Mouse (Mus musculus) right cerebral cortex, postnatal 10 days (tissue): ENCODE data around the gene Scn1b.

Source experiments
- DNase-seq, 2 experiments: peaks; one replicate each; pipeline ENCODE4 v3.0.0; 2021; ENCODE audit warnings: low spot score in 2 of 2

The Scn1b gene

GRCm38 (mm10) chr7:31116721-31117145 lies 10.1 kb downstream of the Scn1b start:
- no peak for DNase-seq

- peak; percentile 57 to 72 for DNase-seq
Measured at GRCm38 (mm10) chr7:31115587-31116043, 11.2 kb downstream of the Scn1b start.

GRCm38 (mm10) chr7:31115182-31115581 lies 11.6 kb downstream of the Scn1b start, which contains the start of gene Hpn:
Hpn (minus strand) TSS chr7:31115290.
- no peak for DNase-seq

DNA sequence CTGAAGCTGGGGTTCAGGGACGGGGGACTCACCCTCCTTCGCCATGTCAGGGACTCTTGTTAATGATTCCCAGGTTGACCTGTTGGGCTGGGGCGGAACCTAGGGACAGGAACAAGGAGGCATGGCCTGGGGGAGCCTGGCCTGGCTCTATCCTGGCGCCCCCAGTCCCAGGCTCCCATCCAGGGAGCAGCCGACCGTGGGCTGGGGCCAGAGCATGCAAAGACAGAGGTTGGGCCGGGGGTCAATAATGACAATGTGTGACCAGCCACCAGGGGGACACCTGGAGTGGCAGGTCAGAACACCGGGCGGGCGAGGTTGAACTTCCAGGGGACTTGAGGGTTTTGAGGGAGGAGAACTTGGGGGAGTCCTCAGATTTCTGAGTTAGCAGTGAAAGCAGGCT lies 12.2 kb downstream of the Scn1b start:
- DNase-seq: no peak

DNA sequence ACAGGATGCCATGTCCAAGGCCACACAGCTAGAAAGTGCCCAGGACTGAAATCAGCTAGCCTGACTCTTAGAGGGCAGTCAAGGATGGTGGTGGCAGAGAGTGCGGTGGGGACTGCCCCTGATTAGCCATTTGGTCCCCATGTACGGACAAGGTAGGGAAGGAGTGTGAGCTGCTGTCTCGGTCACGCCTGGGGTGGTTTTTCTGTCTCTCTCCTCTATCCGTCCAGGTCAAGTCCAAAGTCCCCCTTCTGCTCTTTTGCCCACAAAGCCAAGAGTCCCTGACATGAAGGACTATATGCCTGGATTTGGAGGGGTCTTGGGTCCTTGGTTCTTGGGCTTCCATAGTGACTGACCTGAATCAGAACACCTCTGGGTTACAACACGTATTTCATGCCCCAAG lies 13.0 kb downstream of the Scn1b start:
- DNase-seq: no peak

- DNase-seq: no peak
Measured at GRCm38 (mm10) chr7:31112036-31112435, 14.8 kb downstream of the Scn1b start.

- no peak for DNase-seq
Measured at GRCm38 (mm10) chr7:31110861-31111385, 15.9 kb downstream of the Scn1b start.

GRCm38 (mm10) chr7:31109796-31110195 lies 17.0 kb downstream of the Scn1b start:
- DNase-seq: no peak

GRCm38 (mm10) chr7:31109091-31109490 lies 17.7 kb downstream of the Scn1b start:
- DNase-seq: no peak

- DNase-seq: no peak
Measured at GRCm38 (mm10) chr7:31107781-31108180, 19.0 kb downstream of the Scn1b start.

DNA sequence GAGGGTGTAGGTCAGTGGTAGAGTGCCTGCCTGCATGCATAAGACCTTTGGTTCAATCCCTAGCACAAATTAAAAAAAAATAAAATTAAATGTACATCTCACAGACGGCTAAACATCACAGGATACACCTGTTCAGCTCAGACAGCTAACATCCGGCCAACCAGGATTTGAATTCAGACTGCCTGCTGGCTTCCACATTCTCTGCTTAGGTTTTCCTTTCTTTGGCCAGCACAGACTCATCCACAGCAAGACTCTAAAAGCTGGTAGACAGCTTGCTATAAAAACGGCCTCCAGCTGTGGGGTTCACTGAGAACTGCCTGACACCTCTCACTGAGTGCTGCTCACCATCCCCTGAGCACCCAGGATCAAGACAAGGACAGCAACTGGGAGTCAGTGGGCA lies 20.6 kb downstream of the Scn1b start:
- no peak for DNase-seq

DNA sequence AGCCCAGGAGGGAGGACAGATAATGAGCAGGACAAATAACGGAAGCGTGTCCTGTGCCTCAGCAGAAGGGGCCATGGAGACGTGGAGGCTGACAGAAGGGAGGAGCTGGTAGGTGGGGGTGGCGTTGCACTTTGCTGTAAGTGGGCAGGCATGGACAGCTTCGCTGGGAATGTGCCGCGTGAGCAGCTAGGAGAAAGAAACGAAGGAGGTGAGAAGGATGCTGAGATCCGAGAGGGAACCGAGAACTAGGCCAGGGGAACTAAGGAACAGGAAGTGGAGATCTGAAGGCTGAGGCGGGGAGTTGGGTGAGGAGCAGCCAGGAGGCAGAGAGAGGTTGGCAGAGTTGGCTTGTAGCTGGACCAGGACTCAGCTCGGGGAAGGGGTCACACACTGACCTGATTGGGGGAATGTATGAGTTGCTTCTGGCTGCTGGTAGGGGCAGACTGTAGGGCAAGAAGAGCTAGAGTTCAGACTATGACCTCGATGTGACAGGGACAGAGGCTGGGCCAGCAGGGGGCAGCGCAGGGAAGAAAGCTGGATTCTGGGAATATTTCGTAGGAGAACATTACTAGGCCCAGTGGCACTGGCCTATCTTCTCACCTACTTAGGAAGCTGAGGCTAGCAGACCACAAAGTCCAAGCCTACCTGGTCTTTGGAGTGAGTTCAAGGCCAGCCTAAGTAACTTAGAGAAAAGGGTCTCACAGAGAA lies 21.6 kb downstream of the Scn1b start:
- DNase-seq: no peak

DNA sequence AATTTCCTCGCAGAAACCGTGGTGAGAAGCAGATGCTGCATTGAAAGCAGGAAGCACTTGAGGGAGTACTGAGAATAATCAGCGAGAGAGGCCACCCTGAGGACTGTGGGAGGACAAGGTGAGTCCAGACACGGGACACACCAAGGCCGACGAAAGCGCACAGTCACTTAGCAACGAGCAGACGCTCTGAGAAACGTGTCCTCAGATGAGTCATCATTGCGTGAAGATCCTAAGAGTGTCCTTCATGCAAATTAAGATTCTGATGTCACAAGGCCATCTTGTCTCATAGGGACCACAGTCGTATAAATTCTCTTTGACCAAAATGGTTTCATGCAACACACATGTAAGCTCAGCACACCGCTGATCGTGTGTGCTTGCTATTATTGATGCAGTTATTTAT lies 26.0 kb downstream of the Scn1b start:
- no peak for DNase-seq

GRCm38 (mm10) chr7:31099612-31099982 lies 27.2 kb downstream of the Scn1b start:
- DNase-seq: no peak

DNA sequence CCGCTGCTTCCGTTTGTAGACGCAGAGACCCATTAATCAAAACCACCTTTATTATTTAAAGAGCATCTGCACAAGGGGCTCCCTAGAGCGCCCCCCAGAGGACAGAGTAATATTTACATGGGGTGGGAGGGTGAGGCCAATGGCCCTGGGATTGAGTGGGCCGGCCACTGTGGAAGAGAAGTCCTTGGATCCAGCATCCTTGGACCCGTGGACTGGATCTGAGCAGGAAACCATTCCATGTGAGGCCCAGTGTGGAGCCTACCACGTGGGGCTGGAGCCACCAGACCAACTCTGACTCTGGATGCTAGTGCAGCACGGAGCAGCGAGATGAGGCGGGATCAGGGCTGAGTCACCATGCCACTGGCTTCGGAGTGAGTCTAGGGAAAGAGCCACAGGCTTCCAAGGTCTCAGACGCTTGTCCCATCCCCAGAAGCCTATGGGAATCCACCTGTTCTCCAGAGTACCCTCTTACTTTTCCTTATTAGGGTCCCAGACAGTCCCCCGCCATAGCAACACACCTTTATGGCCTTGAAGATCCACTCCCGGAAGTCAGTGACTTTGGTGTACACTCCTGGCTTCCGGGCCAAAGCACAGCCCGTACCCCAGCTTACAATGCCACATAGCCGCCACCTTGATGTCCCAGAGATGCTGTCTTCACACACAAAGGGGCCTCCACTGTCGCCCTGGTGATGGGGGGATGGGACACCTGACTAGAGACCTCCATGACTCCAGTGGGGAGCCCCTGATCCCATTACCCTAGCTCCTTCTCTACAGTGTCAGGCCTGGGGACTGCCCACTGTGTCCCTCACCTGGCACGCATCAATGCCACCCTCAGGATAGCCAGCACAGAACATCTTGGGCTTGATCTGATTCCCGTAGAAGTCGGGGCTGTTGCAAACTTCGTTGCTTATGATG lies 27.8 kb downstream of the Scn1b start:
- no peak for DNase-seq

- peak; percentile 92 to 95 for DNase-seq
Measured at GRCm38 (mm10) chr7:31097583-31098248, 29.1 kb downstream of the Scn1b start.

- DNase-seq: no peak
Measured at GRCm38 (mm10) chr7:31096892-31097564, 29.8 kb downstream of the Scn1b start.

DNA sequence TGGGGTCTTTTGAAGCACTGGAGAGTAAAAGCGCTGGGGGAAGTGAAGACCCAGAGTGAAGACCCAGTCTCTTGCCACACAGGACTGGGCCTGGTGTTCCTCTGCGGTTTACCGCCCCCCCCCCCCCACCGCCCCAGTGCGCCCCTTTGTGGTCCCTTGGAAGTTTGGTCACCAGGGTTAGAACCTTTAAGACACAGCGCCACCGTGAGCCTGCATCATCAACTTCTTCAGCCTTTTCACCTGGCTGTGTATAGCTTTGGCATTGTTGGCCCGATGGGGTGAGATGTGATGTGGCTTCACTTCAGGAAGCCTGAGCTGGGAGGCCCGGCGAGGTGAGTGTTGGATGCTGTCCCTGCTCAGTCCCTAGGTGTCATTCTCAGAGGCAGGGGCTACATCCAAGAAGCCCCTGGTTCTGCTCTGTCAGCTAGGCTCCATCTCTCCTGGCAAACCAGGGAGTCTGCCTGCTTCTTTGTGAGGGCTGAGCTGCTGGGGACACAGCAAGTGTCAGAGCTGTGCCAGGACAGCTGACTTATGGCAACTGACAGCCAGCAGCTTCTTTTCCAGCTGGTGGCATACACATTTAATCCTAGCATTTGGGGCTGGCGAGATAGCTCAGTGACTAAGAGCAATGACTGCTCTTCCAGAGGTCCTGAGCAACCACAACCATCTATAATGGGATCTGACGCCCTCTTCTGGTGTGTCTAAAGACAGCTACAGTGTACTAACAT lies 31.9 kb downstream of the Scn1b start:
- no peak for DNase-seq

DNA sequence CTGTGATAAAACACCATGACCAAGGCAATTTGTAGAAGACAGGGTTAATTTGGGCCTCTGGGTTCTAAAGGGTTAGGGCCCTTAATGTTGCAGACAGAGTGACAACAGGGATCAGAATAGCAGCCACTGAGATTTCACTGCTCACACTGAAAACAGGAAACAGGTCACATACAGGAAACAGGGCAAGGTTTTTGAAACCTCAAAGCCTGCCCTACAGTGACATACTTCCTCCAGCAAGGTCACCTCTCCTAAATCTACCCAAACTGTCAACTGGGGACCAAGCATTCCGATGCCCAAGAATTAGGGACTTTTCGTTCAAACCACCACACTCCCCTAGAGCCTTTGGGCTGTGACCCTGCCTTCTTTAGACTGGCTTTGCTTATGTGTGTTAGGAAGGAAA lies 37.1 kb downstream of the Scn1b start:
- DNase-seq: no peak

GRCm38 (mm10) chr7:31088206-31088605 lies 38.6 kb downstream of the Scn1b start:
- DNase-seq: no peak

- no peak for DNase-seq
Measured at GRCm38 (mm10) chr7:31087262-31087661, 39.5 kb downstream of the Scn1b start.
